8 mouse cellular contexts compared by ENCODE assay signal in the genomic region with DNA sequence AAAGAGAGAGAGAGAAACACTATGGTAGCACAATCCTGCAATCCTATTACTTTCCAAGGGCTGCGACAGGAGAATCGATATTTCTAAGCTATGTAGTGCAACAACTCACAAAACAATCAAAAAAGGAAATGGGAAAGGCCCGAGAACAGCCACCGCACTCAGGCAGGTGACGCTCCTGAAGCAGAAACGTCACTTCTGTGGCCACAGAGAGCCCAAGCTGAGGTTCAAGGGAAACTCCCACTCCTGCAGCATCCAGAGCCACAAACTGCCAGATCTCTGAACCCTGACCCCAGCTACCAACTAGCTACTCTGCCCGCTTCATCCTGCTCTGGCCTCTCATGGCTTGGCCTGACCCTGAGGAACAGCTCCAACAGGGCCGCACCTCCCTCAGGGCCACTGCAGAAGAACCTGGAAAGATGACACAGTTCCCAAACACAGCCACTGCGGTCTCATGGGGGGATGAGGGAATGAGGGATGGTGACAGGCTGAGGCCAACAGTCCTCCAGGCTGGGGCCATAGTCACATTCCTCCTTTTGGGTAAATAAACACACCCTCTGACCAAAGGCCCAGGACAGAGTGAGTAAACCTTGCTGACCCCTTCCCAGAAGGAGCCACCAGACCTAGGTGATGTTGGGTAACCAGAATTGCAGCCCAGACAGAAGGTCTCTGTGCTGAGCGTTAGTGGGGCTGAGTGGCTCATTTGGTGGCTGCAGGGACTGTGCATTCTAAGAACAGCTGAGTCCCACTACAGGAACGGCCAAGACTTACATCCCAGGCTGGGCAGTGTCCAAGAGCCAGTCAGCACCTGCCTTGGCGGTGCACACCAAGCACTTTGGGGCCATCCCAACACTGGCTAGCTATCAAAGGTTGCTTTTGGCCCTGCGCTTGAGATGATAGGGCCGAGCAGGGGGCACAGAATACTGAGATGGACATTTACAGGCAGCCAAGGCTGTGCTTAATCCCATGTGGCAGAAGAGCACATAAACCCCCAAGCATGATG. TPM values are rescaled to one million over a fixed set of nuclear protein-coding genes. Genes with fewer than 3 reads are reported as not detected.
DNase-seq lines count a peak whose midpoint lies in the region; ATAC-seq and TF ChIP-seq lines count a peak whose summit lies in the region.

No protein-coding gene starts in this region.

- H3K27me3 ChIP-seq in megakaryocyte, embryonic 14.5 days (replicated peaks), result peaks cover 13% of the 10 kb centered on the region
- peaks cover 10% of the 10 kb centered on the region; the same call in 1 of the 2 replicates for H3K27me3 ChIP-seq in heart, postnatal 0 days (ENCODE audit: control insufficient read depth, insufficient read depth, low read length)
- H3K27me3 ChIP-seq in neural tube, embryonic 13.5 days, result peaks cover 42% of the 10 kb centered on the region

- H3K4me1 ChIP-seq in megakaryocyte, embryonic 14.5 days, result peaks cover 71% of the 10 kb centered on the region
- peaks cover 31% of the 10 kb centered on the region for H3K4me1 ChIP-seq in heart, postnatal 0 days (ENCODE audit: control insufficient read depth, insufficient read depth)
- peaks cover 29% of the 10 kb centered on the region for H3K4me1 ChIP-seq in neural tube, embryonic 13.5 days (replicated peaks)

- H3K9ac ChIP-seq in heart, postnatal 0 days (replicated peaks; ENCODE audit: low read depth, low read length), result no peak overlapping the region
- H3K9ac ChIP-seq in neural tube, embryonic 13.5 days, result no peak overlapping the region

- TF ChIP-seq EP300 in heart, postnatal 0 days (IDR thresholded peaks at IDR 0.05; ENCODE audit: low read depth), result no peak

- H3K4me3 ChIP-seq in megakaryocyte, embryonic 14.5 days (replicated peaks), result peak overlapping the region; percentile 94
- no peak overlapping the region for H3K4me3 ChIP-seq in heart, postnatal 0 days (ENCODE audit: low read depth, low read length)
- H3K4me3 ChIP-seq in neural tube, embryonic 13.5 days, result 0 out of 2 replicates have a peak overlapping the region, but pooled peaks have one; percentile 49

- no peak for ATAC-seq in megakaryocyte, adult 5-6 weeks (ENCODE audit: poor library complexity, severe bottlenecking)
- ATAC-seq in heart, postnatal 0 days (ENCODE audit: insufficient read depth, low read depth), result no peak
- no peak for ATAC-seq in neural tube, embryonic 13.5 days (ENCODE audit: low read depth)
- ATAC-seq in megakaryocyte progenitor cell, adult 5-6 weeks (replicated peaks; ENCODE audit: poor library complexity), result no peak

- no peaks in the 10 kb centered on the region for H3K9me3 ChIP-seq in megakaryocyte, embryonic 14.5 days
- H3K9me3 ChIP-seq in heart, postnatal 0 days (replicated peaks; ENCODE audit: control insufficient read depth, low read length), result no peaks in the 10 kb centered on the region
- no peaks in the 10 kb centered on the region for H3K9me3 ChIP-seq in neural tube, embryonic 13.5 days

- peak; percentile 79 to 86 for DNase-seq in cerebellum, postnatal 10 days
- DNase-seq in heart, postnatal 0 days (ENCODE audit: low spot score), result no peak
- no peak for DNase-seq in thymus, postnatal 36 days
- no peak for DNase-seq in left cerebral cortex, adult 18-20 months (ENCODE audit: low spot score in 2 of 2)

- H3K4me2 ChIP-seq in heart, postnatal 0 days (ENCODE audit: low read depth, low read length), result peak overlapping the region; percentile 91; the same call in 1 of the 2 replicates
- H3K4me2 ChIP-seq in neural tube, embryonic 13.5 days, result peak overlapping the region; percentile 83; the same call in 1 of the 2 replicates

- peaks cover 32% of the 10 kb centered on the region for H3K36me3 ChIP-seq in megakaryocyte, embryonic 14.5 days (replicated peaks; ENCODE audit: low read length)
- H3K36me3 ChIP-seq in heart, postnatal 0 days (replicated peaks; ENCODE audit: control insufficient read depth, insufficient read depth, low read length), result no peaks in the 10 kb centered on the region
- no peaks in the 10 kb centered on the region for H3K36me3 ChIP-seq in neural tube, embryonic 13.5 days

- WGBS in heart, postnatal 0 days, result 56% methylated on average over 14 of the region's 14 CpGs
- 83% methylated on average over 14 of the region's 14 CpGs for WGBS in neural tube, embryonic 13.5 days

- peak overlapping the region; percentile 26; the same call in 1 of the 2 replicates for H3K27ac ChIP-seq in heart, postnatal 0 days (ENCODE audit: low read depth)
- no peak overlapping the region for H3K27ac ChIP-seq in neural tube, embryonic 13.5 days (replicated peaks)

- TF ChIP-seq CTCF in heart, postnatal 0 days (IDR thresholded peaks at IDR 0.05; ENCODE audit: low read depth), result no peak

RNA-seq across cellular contexts. Expression of a gene that starts 1.2 kb away (rescaled TPM):
- 569 and 1,129 TPM in 2 replicates for polyA plus RNA-seq in megakaryocyte, embryonic 14.5 days (2012; ENCODE audit: insufficient read depth, low replicate concordance)
- 28.0 and 34.3 TPM in 2 replicates for total RNA-seq in megakaryocyte, adult 5-6 weeks (2015)
- total RNA-seq in megakaryocyte, adult 5-6 weeks (2017), result 9.9 and 13.3 TPM in 2 replicates
- 15.1 and 17.1 TPM in 2 replicates for total RNA-seq in heart, postnatal 0 days (2014; rRNA removed; ENCODE audit: low replicate concordance)
- polyA plus RNA-seq in heart, postnatal 0 days (2015; fragmentation: Nextera tagmentation; extraction: Ambion mirVana), result 1.8 and 2.7 TPM in 2 replicates
- polyA plus RNA-seq in neural tube, embryonic 13.5 days (2015; fragmentation: Nextera tagmentation; extraction: Ambion mirVana), result 1.4 and 1.5 TPM in 2 replicates
- total RNA-seq in left cerebral cortex, adult 18-20 months (2021), result 100 to 1,000 TPM; 127 to 138 TPM
- total RNA-seq in megakaryocyte progenitor cell, adult 5-6 weeks (2015), result 11.0 and 13.6 TPM in 2 replicates
- total RNA-seq in megakaryocyte progenitor cell, adult 5-6 weeks (2017), result 4.8 and 7.1 TPM in 2 replicates

RNA-seq across cellular contexts. Expression of a gene that starts 32.4 kb away (rescaled TPM):
- polyA plus RNA-seq in megakaryocyte, embryonic 14.5 days (2012; ENCODE audit: insufficient read depth, low replicate concordance), result 10.1 and 38.2 TPM in 2 replicates
- total RNA-seq in megakaryocyte, adult 5-6 weeks (2015), result 73.5 and 82.1 TPM in 2 replicates
- 72.3 and 74.9 TPM in 2 replicates for total RNA-seq in megakaryocyte, adult 5-6 weeks (2017)
- total RNA-seq in heart, postnatal 0 days (2014; rRNA removed; ENCODE audit: low replicate concordance), result 86.8 and 106 TPM in 2 replicates
- polyA plus RNA-seq in heart, postnatal 0 days (2015; fragmentation: Nextera tagmentation; extraction: Ambion mirVana), result 159 and 176 TPM in 2 replicates
- 3.2 and 3.6 TPM in 2 replicates for polyA plus RNA-seq in neural tube, embryonic 13.5 days (2015; fragmentation: Nextera tagmentation; extraction: Ambion mirVana)
- total RNA-seq in left cerebral cortex, adult 18-20 months (2021), result 10 to 100 TPM; 16.4 to 19.7 TPM
- 113 and 131 TPM in 2 replicates for total RNA-seq in megakaryocyte progenitor cell, adult 5-6 weeks (2015)
- 113 and 126 TPM in 2 replicates for total RNA-seq in megakaryocyte progenitor cell, adult 5-6 weeks (2017)

RNA-seq across cellular contexts. Expression of a gene that starts 57.1 kb away (rescaled TPM):
- polyA plus RNA-seq in megakaryocyte, embryonic 14.5 days (2012; ENCODE audit: insufficient read depth, low replicate concordance), result 33.7 and 63.6 TPM in 2 replicates
- total RNA-seq in megakaryocyte, adult 5-6 weeks (2015), result 116 and 130 TPM in 2 replicates
- total RNA-seq in megakaryocyte, adult 5-6 weeks (2017), result 122 and 162 TPM in 2 replicates
- 92.0 and 107 TPM in 2 replicates for total RNA-seq in heart, postnatal 0 days (2014; rRNA removed; ENCODE audit: low replicate concordance)
- polyA plus RNA-seq in heart, postnatal 0 days (2015; fragmentation: Nextera tagmentation; extraction: Ambion mirVana), result 62.2 and 71.1 TPM in 2 replicates
- 66.3 and 75.0 TPM in 2 replicates for polyA plus RNA-seq in neural tube, embryonic 13.5 days (2015; fragmentation: Nextera tagmentation; extraction: Ambion mirVana)
- 10 to 100 TPM; 21.6 to 22.0 TPM for total RNA-seq in left cerebral cortex, adult 18-20 months (2021)
- 163 and 168 TPM in 2 replicates for total RNA-seq in megakaryocyte progenitor cell, adult 5-6 weeks (2015)
- total RNA-seq in megakaryocyte progenitor cell, adult 5-6 weeks (2017), result 291 and 325 TPM in 2 replicates

Comparison
In these comparisons a context has a peak if more than half of its experiments do, and no peak if none do; other contexts are left out.
1. DNase-seq: peak in cerebellum, postnatal 10 days (2 of 2); none in heart, postnatal 0 days (single experiment), thymus, postnatal 36 days (0 of 2) and left cerebral cortex, adult 18-20 months (0 of 2).